Mouse (Mus musculus): ENCODE data around the gene Arhgef25.

Gene Arhgef25

GRCm38 (mm10) chr10:127189651-127190381, at the start of gene Arhgef25:
Gene Arhgef25, minus strand, starts transcription at chr10:127190083.
- peak; percentile 70 for DNase-seq

- DNase-seq, result no peak
Measured at GRCm38 (mm10) chr10:127238241-127238824, 48.5 kb upstream of the Arhgef25 start.

GRCm38 (mm10) chr10:127236541-127236940, 46.7 kb upstream of the Arhgef25 start:
- DNase-seq, result peak; percentile 30

GRCm38 (mm10) chr10:127233141-127233540, 43.3 kb upstream of the Arhgef25 start:
- no peak for DNase-seq

DNA sequence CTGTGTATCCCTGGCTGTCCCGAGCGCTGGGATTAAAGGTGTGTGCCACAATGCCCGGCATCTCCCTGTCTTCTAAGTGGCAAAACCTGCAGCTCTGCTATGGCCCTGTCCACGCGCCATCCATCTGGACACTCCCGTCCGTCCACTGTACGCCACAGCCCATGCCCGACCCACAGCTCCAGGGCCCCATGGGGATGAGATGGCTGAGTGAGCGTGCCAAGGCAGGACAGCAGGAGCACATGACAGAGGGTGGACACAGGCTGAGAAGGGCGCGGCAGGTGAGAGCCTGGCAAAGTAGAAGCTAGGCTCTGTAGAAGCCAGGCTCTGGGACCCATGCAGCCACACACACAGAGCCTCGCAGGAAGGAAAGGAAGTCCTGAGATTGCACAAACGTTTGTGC, 41.9 kb upstream of the Arhgef25 start:
- no peak for DNase-seq

DNA sequence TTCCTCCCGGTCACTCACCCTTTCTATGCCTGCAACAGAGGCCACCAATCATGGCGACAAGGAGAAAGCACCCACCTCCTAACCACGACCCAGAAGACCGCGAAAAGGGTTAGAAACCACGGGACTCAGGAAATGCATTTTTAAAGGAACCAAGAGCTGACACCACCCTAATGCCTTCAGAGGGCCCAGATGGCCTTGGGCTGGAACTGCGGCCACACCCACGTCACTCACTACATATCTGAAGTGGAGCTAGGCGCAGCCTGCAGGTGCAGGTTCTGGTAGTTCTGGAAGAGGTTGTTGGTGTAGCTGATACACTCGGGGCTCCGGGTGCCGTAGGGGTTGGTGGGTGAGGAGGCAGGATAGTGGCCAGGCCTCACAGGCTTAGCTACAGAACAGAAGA, 40.8 kb upstream of the Arhgef25 start:
- no peak for DNase-seq

GRCm38 (mm10) chr10:127228897-127229296, 39.0 kb upstream of the Arhgef25 start:
- peak; percentile 80 for DNase-seq

GRCm38 (mm10) chr10:127227163-127227562, 37.3 kb upstream of the Arhgef25 start:
- DNase-seq, result no peak

DNA sequence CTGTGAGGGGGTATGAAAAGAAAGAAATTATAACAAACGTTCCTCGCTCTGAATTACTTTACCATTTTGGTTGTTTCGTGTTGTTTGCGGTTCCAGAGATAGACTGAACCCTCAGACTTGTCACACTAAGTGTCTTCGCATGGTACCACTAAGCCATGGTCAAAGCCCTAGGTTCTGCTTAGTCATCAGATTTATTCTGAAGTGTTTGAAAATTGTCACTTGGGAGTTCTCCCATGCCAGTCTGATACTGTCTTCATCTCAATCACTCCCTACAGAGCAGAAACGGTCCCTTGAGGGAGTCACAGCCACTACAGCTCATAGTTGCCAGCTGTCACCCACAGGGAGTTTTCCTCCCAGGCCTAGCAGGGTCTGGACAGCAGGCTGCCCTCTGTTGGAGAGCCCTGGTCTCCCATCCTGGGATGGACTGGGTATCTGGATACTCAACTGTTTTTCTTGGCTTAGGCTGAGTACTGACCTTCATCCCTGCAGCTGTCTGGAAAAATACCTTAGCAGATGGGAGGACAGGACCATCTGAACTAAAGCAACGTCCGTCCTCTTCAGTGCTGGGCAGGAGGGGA, 36.5 kb upstream of the Arhgef25 start:
- peak; percentile 43 for DNase-seq

- DNase-seq, result no peak
Measured at GRCm38 (mm10) chr10:127225732-127226131, 35.8 kb upstream of the Arhgef25 start.

DNA sequence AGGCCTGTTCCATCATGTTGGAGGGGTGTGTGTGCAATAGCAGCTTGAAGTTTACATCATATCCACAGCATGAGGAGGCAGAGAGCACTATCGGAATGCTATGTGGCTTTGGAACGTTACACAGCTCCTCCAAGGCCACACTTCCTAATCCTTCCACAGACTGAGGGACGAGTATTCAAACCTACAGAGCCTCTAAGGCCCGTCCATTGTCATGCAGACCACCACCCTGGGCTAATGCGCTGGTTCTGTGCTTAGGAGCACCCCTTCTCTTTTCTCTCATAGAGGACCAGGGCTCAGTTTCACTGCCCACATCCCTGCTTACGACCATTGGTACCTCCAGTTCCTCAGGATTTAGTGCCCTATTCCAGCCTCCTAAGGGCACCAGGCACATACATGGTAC, 35.3 kb upstream of the Arhgef25 start:
- no peak for DNase-seq

GRCm38 (mm10) chr10:127218339-127218738, 28.5 kb upstream of the Arhgef25 start:
- no peak for DNase-seq

- DNase-seq, result no peak
Measured at GRCm38 (mm10) chr10:127217177-127217576, 27.3 kb upstream of the Arhgef25 start.

GRCm38 (mm10) chr10:127216456-127216855, 26.6 kb upstream of the Arhgef25 start:
- DNase-seq, result no peak

- no peak for DNase-seq
Measured at GRCm38 (mm10) chr10:127214422-127214803, 24.5 kb upstream of the Arhgef25 start.

DNA sequence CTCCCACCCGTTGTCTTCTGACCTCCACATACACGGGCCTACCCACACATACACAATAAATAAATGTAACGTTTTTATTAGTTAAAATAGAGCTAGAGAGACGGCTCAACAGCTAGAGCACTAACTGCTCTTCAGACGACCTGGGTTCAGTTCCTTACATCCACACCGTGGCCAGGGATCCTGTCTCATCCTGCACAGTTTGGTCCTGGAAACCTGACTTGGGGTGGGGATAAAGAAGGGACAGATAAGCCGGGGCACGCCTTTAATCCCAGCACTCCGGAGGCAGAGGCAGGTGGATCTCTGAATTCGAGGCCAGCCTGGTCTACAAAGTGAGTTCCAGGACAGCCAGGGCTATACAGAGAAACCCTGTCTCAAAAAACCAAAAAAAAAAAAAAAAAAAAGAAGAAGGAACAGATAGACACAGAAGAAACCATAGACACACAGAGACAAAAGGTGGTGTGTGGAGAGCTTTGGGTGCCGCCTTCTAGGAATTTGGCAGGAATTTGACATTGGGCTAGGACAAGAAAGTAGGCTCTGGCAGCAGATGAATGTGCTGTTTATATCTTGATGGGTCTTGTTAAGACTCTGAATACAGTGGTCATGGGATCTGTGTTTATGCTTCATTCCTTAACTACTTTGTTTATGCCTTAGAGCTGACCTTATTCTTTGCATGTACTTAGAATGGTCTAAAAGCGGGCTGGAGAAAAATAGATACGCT, 24.0 kb upstream of the Arhgef25 start:
- no peak for DNase-seq

DNA sequence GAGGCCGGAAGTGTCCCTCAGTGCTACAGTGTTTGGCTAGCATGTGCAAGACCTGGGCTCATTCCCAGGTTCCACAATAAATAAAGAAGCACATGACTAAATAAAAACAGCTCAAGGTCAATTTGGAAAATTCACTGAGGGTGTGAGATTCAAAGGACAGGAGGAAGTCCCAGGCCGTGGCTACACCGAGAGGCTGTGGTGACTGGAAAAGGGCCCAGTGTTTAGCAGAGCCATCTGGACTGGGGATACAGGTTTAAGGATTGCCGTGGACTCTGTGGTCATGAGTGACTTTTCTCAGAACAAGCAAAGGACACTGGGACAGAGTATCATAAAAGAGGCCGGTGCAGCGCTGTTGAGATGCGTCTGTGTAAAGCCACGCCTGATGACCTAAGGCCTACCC, 23.4 kb upstream of the Arhgef25 start:
- DNase-seq, result no peak

GRCm38 (mm10) chr10:127211414-127211854, 21.6 kb upstream of the Arhgef25 start, which contains the start of gene Pip4k2c:
Gene Pip4k2c, minus strand, starts transcription at chr10:127211585.
- peak; percentile 92 for DNase-seq

DNA sequence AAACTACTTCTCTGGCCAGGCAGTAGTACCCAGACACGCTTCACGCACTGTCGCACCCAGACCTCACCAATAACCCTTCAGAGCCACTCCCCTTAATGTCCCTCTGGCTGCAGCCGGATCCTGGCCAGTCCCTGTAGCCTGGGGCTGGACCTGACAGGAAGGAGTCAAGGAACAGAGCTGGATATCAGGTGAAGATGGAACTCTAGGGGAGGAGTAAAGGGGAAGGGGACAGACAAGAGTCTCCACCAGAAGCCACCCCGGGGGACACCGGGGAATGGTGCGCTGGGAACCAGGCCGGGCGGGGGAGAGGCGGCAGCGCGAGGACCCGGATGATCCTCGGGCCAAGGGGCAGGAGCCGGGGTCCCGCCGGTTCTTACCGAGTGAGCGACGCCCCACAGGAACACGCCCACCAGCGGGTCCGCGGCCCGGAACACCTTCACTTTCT, 21.1 kb upstream of the Arhgef25 start:
- peak; percentile 46 for DNase-seq

DNA sequence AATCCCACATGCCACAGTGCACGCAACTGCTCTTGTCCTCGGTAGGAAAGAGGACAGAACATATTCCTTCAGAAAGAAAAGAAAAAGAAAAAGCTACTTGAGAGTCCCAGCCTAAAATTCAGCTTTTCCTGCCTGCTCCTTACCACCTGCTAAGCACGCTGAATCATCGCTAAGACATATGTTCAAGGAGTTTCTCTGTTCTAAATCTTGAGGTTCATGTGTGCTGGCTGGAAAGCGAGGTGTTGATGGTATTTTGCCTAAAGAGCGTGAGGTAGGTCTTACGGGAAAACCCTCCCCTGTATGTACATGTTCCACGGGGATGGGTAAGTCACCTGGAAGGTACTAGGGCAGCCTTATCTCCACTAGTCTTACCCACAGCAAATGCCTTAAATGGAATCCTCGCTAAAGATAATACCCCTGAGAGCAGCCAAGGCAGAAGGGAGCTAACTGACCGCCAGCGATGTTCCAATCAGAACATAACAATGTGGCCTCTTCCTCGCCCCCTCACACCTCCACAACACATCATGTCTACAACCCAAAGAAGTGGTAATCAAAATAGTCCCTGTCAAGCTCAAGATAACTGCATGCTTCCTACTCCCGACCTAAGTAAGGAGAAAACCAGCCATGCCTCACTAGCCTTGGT, 20.2 kb upstream of the Arhgef25 start:
- DNase-seq, result no peak

DNA sequence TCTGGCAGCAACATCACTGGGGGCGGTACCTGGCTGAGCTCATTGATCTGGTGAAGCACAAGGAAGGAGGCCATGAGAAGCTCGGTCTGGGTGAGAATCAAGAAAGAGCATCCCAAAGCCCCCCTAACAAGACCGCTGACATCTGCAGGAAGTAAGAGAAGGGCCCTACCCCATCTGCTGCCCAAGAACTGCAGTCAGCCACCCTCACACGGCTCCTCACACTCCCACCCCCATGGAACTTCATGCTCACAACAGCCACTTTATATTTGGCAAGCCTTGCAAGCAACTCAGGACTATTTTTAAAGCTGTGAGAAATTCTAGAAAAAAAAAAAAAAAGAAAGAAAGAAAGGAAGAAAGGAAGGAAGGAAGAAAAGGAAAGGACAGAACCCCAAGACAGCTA, 19.0 kb upstream of the Arhgef25 start:
- DNase-seq, result no peak

- no peak for DNase-seq
Measured at GRCm38 (mm10) chr10:127205373-127205772, 15.5 kb upstream of the Arhgef25 start.

GRCm38 (mm10) chr10:127204589-127204988, 14.7 kb upstream of the Arhgef25 start:
- no peak for DNase-seq

All from embryo, embryonic 11 days (tissue).